Comparison of ENCODE assay signal across 28 mouse cellular contexts in the genomic region with DNA sequence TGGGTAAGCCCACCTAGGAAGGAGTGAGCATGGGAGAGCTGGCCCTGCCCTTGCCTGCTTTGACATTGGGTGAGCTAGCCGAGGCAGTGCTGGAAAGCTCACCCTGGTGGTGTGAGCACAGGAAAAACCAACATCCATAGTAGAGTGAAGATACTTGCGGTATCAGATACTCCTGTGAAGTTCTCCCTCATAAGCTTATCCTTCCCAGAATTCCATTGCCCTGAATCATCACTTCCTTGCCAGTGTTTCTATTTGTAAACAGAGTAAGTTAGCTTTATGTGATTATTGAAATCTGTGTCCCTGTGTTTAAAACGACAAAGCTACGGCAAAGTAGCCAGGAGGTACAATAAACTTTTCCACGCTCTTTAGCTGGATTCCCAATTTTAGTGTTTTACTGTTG.
DNase-seq lines count a peak whose midpoint lies in the region; ATAC-seq and TF ChIP-seq lines count a peak whose summit lies in the region.
"Had no signal": no experiment of that assay in that cellular context is flagged by ENCODE, and none has a peak within 500 bp of the region (broad histone marks: within the 10 kb centered on the region; RNA-seq: fewer than 3 reads in every experiment).

No protein-coding gene starts in this region.

- no peaks in the 10 kb centered on the region for H3K27me3 ChIP-seq in heart, embryonic 14.5 days (ENCODE audit: control insufficient read depth, insufficient read depth, low read length)
- no peaks in the 10 kb centered on the region for H3K27me3 ChIP-seq in heart, embryonic 11.5 days (ENCODE audit: control insufficient read depth, insufficient read depth, low read length)
- no peaks in the 10 kb centered on the region for H3K27me3 ChIP-seq in midbrain, embryonic 11.5 days (ENCODE audit: control insufficient read depth, insufficient read depth, low read length)
- no peaks in the 10 kb centered on the region for H3K27me3 ChIP-seq in midbrain, postnatal 0 days (ENCODE audit: insufficient read depth, low read length)
- H3K27me3 ChIP-seq: embryonic facial prominence, embryonic 12.5 days; embryonic facial prominence, embryonic 15.5 days; heart, embryonic 15.5 days; hindbrain, embryonic 13.5 days; Patski had no signal

- H3K4me1 ChIP-seq in heart, embryonic 14.5 days (ENCODE audit: control insufficient read depth in 2 of 2, insufficient read depth in 2 of 2, low read length in 2 of 2), result 0 out of 4 replicates have a peak, but pooled peaks cover 0 to 2% of the 10 kb centered on the region in 2 experiments
- no peaks in the 10 kb centered on the region for H3K4me1 ChIP-seq in heart, embryonic 11.5 days (ENCODE audit: control insufficient read depth, insufficient read depth, low read length)
- no peaks in the 10 kb centered on the region for H3K4me1 ChIP-seq in midbrain, embryonic 11.5 days (ENCODE audit: control insufficient read depth, insufficient read depth, low read length)
- no peaks in the 10 kb centered on the region for H3K4me1 ChIP-seq in midbrain, postnatal 0 days (ENCODE audit: insufficient read depth, low read length)
- H3K4me1 ChIP-seq: embryonic facial prominence, embryonic 12.5 days; embryonic facial prominence, embryonic 15.5 days; heart, embryonic 15.5 days; hindbrain, embryonic 13.5 days had no signal

- no peaks in the 10 kb centered on the region for H3K36me3 ChIP-seq in heart, embryonic 14.5 days (ENCODE audit: control insufficient read depth, insufficient read depth, low read length)
- no peaks in the 10 kb centered on the region for H3K36me3 ChIP-seq in heart, embryonic 11.5 days (ENCODE audit: control insufficient read depth, insufficient read depth, low read length)
- no peaks in the 10 kb centered on the region for H3K36me3 ChIP-seq in midbrain, embryonic 11.5 days (ENCODE audit: control insufficient read depth, insufficient read depth, low read length)
- no peaks in the 10 kb centered on the region for H3K36me3 ChIP-seq in midbrain, postnatal 0 days (ENCODE audit: insufficient read depth, low read length)
- H3K36me3 ChIP-seq: embryonic facial prominence, embryonic 12.5 days; embryonic facial prominence, embryonic 15.5 days; heart, embryonic 10.5 days; heart, embryonic 15.5 days; hindbrain, embryonic 10.5 days; hindbrain, embryonic 13.5 days had no signal

- TF ChIP-seq CTCF in midbrain, postnatal 0 days (IDR thresholded peaks at IDR 0.05), result no peak

- 73% methylated on average over 5 of the region's 5 CpGs for WGBS in heart, embryonic 14.5 days
- WGBS in heart, embryonic 11.5 days (ENCODE audit: insufficient replicate concordance), result 78% methylated on average over 5 of the region's 5 CpGs
- 92% methylated on average over 5 of the region's 5 CpGs for WGBS in midbrain, embryonic 11.5 days
- WGBS in midbrain, postnatal 0 days, result 93% methylated on average over 5 of the region's 5 CpGs

- H3K4me3 ChIP-seq in heart, embryonic 14.5 days (ENCODE audit: control insufficient read depth in 1 of 2, insufficient read depth in 1 of 2, low read depth in 1 of 2, low read length in 2 of 2), result no peak overlapping the region
- no peak overlapping the region for H3K4me3 ChIP-seq in heart, embryonic 11.5 days (ENCODE audit: low read depth, low read length)
- no peak overlapping the region for H3K4me3 ChIP-seq in midbrain, embryonic 11.5 days (ENCODE audit: low read depth, low read length)
- H3K4me3 ChIP-seq in midbrain, postnatal 0 days (ENCODE audit: low read depth, low read length), result no peak overlapping the region
- H3K4me3 ChIP-seq: embryonic facial prominence, embryonic 12.5 days; embryonic facial prominence, embryonic 15.5 days; gastrocnemius, adult 2 months; heart, embryonic 10.5 days; heart, embryonic 15.5 days; hindbrain, embryonic 10.5 days; hindbrain, embryonic 13.5 days had no signal

- H3K9ac ChIP-seq in heart, embryonic 14.5 days (ENCODE audit: low read length), result no peak overlapping the region
- no peak overlapping the region for H3K9ac ChIP-seq in heart, embryonic 11.5 days (ENCODE audit: low read depth, low read length)
- no peak overlapping the region for H3K9ac ChIP-seq in midbrain, embryonic 11.5 days (ENCODE audit: low read length)
- no peak overlapping the region for H3K9ac ChIP-seq in midbrain, postnatal 0 days (replicated peaks; ENCODE audit: low read length, poor library complexity, severe bottlenecking)
- H3K9ac ChIP-seq: embryonic facial prominence, embryonic 12.5 days; embryonic facial prominence, embryonic 15.5 days; forebrain, postnatal 0 days; heart, embryonic 15.5 days; hindbrain, embryonic 13.5 days had no signal

- H3K9me3 ChIP-seq in heart, embryonic 14.5 days (ENCODE audit: control insufficient read depth, low read length), result no peaks in the 10 kb centered on the region
- no peaks in the 10 kb centered on the region for H3K9me3 ChIP-seq in heart, embryonic 11.5 days (replicated peaks; ENCODE audit: control insufficient read depth, low read length)
- no peaks in the 10 kb centered on the region for H3K9me3 ChIP-seq in midbrain, embryonic 11.5 days (ENCODE audit: control insufficient read depth, low read length)
- no peaks in the 10 kb centered on the region for H3K9me3 ChIP-seq in midbrain, postnatal 0 days (ENCODE audit: low read length)
- H3K9me3 ChIP-seq: embryonic facial prominence, embryonic 12.5 days; embryonic facial prominence, embryonic 15.5 days; heart, embryonic 10.5 days; heart, embryonic 15.5 days; hindbrain, embryonic 10.5 days; hindbrain, embryonic 13.5 days had no signal

- H3K27ac ChIP-seq in heart, embryonic 14.5 days (replicated peaks in 1 of 2; ENCODE audit: control insufficient read depth in 1 of 2, insufficient read depth in 1 of 2, low read depth in 2 of 2, low read length in 2 of 2), result no peak overlapping the region
- H3K27ac ChIP-seq in heart, embryonic 11.5 days (ENCODE audit: low read depth, low read length), result no peak overlapping the region
- no peak overlapping the region for H3K27ac ChIP-seq in midbrain, embryonic 11.5 days (ENCODE audit: low read depth, low read length)
- no peak overlapping the region for H3K27ac ChIP-seq in midbrain, postnatal 0 days (ENCODE audit: low read depth, low read length)
- H3K27ac ChIP-seq: embryonic facial prominence, embryonic 12.5 days; embryonic facial prominence, embryonic 15.5 days; gastrocnemius, adult 2 months; heart, embryonic 10.5 days; heart, embryonic 15.5 days; hindbrain, embryonic 10.5 days; hindbrain, embryonic 13.5 days had no signal

- H3K4me2 ChIP-seq in heart, embryonic 14.5 days (ENCODE audit: low read length), result no peak overlapping the region
- no peak overlapping the region for H3K4me2 ChIP-seq in heart, embryonic 11.5 days
- no peak overlapping the region for H3K4me2 ChIP-seq in midbrain, embryonic 11.5 days
- no peak overlapping the region for H3K4me2 ChIP-seq in midbrain, postnatal 0 days (ENCODE audit: low read depth, low read length, poor library complexity, severe bottlenecking)
- H3K4me2 ChIP-seq: embryonic facial prominence, embryonic 12.5 days; embryonic facial prominence, embryonic 15.5 days; heart, embryonic 15.5 days; hindbrain, embryonic 13.5 days had no signal

- peak; percentile 37 for DNase-seq in midbrain, embryonic 11.5 days (ENCODE audit: low spot score, missing footprints)
- DNase-seq in midbrain, postnatal 0 days (ENCODE audit: low spot score), result no peak
- DNase-seq in kidney, adult 9 months, result no peak
- DNase-seq in kidney, postnatal 4 days, result no peak
- DNase-seq: adrenal gland, postnatal 10 days; adrenal gland, postnatal 36 days; cerebellum, adult 18-20 months; cerebellum, adult 9-10 months; cerebellum, postnatal 25 days; forebrain, postnatal 0 days; gastrocnemius, adult 2 months; gastrocnemius, postnatal 14 days; heart, adult 18-20 months; heart, postnatal 10 days; heart, postnatal 36 days had no signal

- 0 out of 2 replicates have a peak, but pooled peaks have one; percentile 35 for ATAC-seq in heart, embryonic 14.5 days (ENCODE audit: insufficient number of reproducible peaks, insufficient read depth, low FRiP score, low read depth)
- no peak for ATAC-seq in heart, embryonic 11.5 days (replicated peaks; ENCODE audit: insufficient number of reproducible peaks, low FRiP score, low TSS enrichment)
- no peak for ATAC-seq in midbrain, embryonic 11.5 days (ENCODE audit: low FRiP score)
- no peak for ATAC-seq in midbrain, postnatal 0 days (ENCODE audit: low FRiP score)
- ATAC-seq in monocyte, adult 5-6 weeks (replicated peaks; ENCODE audit: insufficient number of reproducible peaks, low FRiP score, low TSS enrichment, poor library complexity, severe bottlenecking), result peak; percentile 32; the same call in 1 of the 2 replicates
- ATAC-seq: CD4-positive, CD25-positive, alpha-beta regulatory T cell, adult 4 months; forebrain, embryonic 14.5 days; hindbrain, embryonic 16.5 days; Patski had no signal

Comparison
In these comparisons a context has a peak if more than half of its experiments do, and no peak if none do; other contexts are left out.
1. ATAC-seq: peak in heart, embryonic 14.5 days (single experiment) and monocyte, adult 5-6 weeks (single experiment); none in heart, embryonic 11.5 days (single experiment), midbrain, embryonic 11.5 days (single experiment) and midbrain, postnatal 0 days (single experiment).